Mouse (Mus musculus) A20 (cell line): ENCODE results near the gene Cfap100.

Experiments used
- DNase-seq: peaks from one replicate; pipeline ENCODE4 v3.0.0-alpha.2; 2011; ENCODE audit warnings: low read depth, low spot score

The Cfap100 gene

DNA sequence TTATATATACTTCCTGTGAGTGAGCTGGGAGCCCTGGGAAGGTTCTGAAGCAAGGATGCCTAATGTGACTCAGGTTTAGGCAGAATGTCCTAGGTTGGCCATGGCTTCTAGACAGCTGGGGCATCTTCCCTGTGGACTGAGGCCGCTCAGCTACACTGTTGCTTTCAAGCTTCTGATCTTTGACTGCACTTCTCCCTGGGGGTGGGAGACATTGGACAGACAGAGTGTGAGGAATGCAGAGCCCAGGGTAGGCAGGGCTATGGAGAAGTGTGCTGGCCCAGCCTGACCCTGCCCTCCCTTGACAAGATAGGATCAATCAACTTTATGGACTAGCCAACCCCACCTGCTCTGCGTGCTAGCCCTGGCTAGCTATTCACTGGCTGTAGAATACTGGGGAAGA, 32.6 kb upstream of the Cfap100 start:
- no peak for DNase-seq

DNA sequence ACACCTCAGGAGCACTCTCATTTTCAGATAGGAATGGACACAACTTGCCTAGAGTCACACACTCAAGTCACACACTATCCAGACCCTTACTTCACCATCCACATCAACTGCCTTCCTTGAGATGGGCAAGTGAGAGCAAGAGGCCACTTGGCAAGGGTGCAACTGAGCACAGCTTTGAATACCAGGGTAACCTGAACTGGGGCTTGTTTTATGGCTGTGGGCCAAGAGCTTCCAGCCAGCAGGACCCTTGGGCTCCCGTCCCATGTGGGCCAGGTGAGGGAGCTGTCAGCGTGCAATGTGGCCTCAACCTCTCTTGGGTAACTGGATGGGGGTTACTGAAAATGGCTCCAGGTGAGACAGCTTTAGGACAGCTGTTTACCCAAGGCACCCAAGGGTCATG, 28.8 kb upstream of the Cfap100 start:
- no peak for DNase-seq

GRCm38 (mm10) chr6:90453751-90454150, 25.2 kb upstream of the Cfap100 start:
- no peak for DNase-seq

GRCm38 (mm10) chr6:90452603-90453002, 24.0 kb upstream of the Cfap100 start:
- DNase-seq = no peak

DNA sequence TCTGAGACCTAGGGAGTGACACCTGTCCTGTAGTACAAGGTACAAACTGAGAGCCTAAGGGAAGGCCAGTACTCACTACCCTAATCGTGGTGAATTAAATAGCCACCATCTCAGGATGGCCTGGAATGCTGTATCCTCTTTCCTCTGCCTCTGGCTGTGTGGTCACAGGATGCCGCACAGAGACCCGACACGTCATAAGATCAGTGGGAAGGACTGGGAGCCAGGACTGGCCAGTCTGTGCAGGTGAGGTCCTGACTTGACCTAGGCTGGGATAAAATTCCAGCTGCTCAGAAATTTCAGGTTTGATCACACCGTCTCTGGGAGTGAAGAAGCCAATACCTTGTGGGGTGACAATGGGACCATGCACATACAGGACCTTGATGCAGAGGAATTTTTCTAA, 22.9 kb upstream of the Cfap100 start:
- DNase-seq = no peak

- DNase-seq = no peak
These were observed 22.1 kb upstream of the Cfap100 start for GRCm38 (mm10) chr6:90450697-90451096.

GRCm38 (mm10) chr6:90450179-90450578, 21.6 kb upstream of the Cfap100 start:
- DNase-seq = peak; percentile 58

DNA sequence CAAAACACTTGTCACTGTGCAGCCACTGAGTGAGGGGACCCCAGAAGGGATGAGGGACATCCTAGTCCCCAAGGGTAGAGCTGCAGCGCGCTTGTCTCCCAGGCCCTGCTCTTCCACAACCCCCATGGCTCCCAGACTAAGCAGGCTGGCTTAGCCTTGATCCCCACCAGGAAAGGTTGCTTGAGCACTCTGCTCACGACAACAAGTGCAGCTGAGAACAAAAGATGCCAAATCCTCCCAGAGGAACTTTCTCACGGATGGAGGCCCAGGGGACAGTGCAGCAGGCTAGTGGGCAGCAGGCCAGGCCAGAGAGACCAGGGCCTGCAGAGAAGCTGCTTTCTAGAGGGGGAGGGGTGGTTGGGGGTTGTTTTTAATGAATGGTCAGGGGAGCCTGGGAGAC, 18.3 kb upstream of the Cfap100 start:
- no peak for DNase-seq

DNA sequence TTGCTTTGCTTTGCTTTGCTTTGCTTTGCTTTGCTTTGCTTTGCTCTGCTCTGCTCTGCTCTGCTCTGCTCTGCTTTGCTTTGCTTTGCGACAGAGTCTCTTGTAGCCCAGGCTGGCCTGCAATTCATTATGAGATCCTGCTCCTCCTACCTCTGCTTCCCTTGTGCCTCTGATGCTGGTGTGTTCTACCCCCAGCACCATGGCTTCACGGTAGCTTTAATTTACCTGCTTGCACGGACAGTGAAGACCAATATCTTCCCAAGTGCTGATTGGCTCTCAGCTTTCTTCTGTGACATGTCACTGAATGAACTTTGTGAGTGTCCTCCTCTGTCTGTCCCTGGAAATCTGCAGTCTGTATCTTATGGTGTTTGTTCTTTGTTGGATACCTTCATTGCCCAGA, 8.4 kb upstream of the Cfap100 start:
- no peak for DNase-seq

GRCm38 (mm10) chr6:90436192-90436907, 7.8 kb upstream of the Cfap100 start:
- no peak for DNase-seq

DNA sequence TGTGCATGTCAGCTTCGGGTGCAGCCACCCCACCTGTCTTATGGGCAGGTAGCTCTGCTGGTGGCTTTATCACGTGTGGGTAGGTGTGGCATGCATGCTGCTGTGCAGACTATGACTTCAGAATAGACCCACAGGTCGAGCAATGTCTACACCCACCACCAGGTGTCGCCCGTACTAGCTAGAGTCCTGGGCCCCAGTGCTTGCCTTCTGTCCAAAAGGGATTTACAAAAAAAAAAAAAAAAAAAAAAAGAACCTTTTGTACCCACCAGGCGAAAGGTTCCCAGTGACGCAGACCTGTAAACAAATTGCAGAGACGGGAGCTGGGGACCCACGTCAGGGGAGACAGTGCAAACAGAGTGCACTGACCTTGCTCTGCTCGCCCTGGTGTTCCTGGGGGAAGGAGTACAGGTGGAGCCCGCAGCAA, 6.6 kb upstream of the Cfap100 start:
- peak; percentile 58 for DNase-seq

- no peak for DNase-seq
These were observed 6.1 kb upstream of the Cfap100 start for GRCm38 (mm10) chr6:90434687-90435086.

GRCm38 (mm10) chr6:90431487-90431886, 2.9 kb upstream of the Cfap100 start:
- DNase-seq = no peak

DNA sequence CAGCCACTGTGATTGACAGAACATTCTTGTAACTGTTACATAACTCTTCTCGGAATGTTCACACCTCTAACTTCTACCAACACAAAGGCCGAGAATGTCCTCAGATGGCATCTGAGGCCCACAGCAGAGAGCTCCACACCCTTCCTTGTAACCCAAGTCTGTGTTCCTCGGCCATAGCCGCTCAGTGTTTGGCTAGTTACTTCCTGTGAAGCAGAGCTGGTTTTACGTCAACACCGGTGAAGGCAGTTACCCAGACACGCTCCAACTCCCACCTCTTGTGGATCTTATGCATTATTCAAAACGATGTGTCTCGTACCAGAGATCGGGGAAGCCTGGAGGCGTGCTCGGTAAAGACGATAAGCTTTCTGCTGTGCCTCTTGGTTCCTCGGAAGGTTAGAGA, 1.3 kb upstream of the Cfap100 start:
- no peak for DNase-seq

DNA sequence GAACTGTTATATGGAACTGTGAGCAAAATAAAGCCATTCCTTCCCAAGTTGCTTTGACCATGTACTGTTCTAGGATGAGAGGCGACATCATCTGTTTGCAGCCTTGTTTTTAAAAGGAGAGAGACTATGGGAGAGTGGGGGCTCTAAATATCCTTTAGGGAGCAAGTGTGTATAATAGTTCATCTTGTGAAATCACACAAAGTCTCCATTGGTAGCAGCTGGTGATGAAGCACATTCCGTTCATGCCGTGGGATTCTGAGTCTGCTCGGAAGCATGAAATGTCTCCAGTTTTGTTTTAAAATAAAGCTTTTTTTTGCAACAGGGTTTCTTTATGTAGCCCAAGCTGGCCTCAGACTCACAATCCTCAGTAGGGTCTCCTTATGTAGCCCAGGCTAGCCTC, 2.6 kb downstream of the Cfap100 start:
- DNase-seq = no peak

DNA sequence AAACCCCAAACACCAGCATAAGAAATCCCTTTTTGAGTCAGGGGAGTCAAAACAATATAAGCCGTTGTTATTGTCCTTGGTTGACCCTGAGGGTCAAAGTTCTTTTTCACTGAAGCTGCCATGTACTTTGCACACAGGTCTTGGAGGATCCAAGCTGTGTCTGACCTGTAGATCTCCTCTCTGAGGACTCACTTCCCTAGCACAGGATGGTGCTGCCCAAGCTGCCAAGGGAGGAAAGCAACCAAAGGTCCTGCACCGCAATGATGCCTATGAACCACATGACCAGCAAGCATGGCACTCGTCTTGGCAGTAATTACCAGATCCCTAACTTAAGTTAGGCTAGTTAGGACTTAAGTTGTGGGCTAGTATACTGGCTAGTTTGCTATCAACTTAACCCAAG, 3.2 kb downstream of the Cfap100 start:
- no peak for DNase-seq

- DNase-seq = peak; percentile 85
These were observed 6.0 kb downstream of the Cfap100 start for GRCm38 (mm10) chr6:90422565-90422964.

GRCm38 (mm10) chr6:90411926-90412325, 16.7 kb downstream of the Cfap100 start:
- DNase-seq = no peak

- no peak for DNase-seq
These were observed 17.6 kb downstream of the Cfap100 start for GRCm38 (mm10) chr6:90410972-90411371.

- no peak for DNase-seq
These were observed 20.0 kb downstream of the Cfap100 start for GRCm38 (mm10) chr6:90408632-90409031.

DNA sequence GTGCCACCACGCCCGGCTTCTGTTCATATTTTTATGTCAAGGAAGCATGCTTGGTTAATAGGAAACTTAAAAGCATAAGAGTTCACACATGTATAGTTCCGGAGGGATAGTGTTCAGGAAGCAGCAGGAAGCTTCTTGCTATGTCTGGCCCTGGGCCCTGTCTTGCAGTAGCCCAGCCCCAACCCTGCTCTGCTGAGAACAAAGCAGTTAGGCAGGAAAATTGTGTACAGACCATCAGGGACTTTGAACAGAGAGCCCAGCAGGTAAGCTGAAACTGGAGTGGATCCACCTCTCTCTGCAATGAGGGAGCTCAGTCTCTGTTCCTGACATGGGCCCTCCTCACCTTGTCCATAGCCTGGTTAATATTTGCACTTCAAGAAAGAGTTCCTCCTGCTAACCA, 31.3 kb downstream of the Cfap100 start:
- DNase-seq = no peak

DNA sequence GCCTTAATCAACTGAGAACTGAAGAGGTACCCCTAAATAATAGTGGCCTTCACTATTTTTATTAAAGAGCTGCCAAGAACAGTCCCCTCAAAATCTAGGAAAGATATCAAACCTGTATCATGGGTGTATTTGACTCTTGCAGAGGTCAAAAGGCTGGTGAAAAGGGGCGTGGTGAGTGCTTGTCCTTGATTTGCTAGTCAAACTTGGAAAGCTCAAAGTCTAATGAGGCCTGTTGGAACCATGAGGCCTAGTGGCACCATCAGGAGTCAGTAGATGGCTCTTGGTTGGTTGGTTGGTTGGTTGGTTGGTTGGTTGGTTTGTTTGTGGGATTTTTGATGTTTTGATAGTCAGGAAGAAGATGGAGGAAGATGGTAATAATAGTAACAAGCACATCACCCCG, 32.8 kb downstream of the Cfap100 start:
- no peak for DNase-seq

DNA sequence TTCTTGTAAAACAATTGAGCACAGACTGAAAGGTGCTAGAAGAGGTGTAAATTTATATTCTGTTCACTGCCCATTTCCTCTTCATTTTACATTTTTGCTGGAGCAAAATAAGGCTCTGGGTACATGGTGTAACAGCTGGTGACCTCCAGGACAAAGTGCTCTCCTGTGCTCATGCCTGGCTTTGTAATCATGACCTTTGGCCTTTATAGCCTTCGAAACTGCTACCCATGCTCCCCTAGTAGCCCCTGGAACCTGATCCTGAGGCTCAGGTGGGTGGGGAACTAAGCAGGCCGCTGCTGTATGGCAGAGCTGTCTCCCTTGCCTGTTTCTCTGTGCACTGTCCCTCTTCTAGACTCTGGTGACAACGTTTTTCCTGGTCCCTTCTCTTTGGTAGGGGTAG, 34.6 kb downstream of the Cfap100 start:
- no peak for DNase-seq

DNA sequence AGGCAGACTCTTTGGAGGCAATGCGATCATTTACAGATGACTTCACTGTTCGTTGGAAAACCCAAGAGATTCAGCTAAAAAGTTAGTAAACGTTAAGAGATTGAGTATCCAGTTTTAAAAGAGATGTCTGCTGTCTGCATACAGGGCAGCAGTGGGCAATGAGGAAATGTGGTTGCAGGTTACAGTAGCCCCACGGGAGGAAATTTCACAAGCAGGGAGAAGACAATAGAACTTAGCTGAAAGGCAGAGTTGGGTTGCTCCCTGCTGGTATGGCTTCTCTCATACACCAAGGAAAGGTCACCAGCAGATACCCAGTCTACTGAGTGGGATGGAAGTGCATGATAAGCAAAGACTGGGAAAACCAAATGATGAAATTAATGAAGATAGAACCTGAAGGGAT, 38.0 kb downstream of the Cfap100 start:
- DNase-seq = no peak
